Mouse (Mus musculus): Measurements from ENCODE around the gene Clpx. TPM values are rescaled to one million over a fixed set of nuclear protein-coding genes. Genes with fewer than 3 reads are reported as not detected.

The Clpx gene
- polyA plus RNA-seq, 1 experiment from 2014 or later: 49.3 TPM

DNA sequence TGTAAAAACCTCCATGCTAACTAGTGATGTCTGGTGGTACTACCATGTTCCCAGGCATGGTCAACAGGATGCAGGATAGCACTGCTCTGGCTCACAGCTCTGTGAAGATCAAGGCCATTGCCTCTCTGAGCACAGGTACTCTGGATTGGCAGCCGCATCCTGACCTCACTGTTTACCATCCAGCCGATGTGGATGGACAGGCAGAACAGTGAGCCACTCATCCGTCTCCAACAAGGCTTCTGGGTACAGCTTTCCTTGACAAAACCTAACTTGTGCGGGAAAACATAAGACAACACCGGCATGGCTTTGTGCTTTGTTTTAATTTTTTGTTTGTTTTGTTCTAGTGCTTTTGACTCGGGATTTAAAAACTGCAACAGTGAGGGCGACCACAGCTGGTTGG is 71.7 kb downstream of the Clpx start:
- H3K4me3 ChIP-seq (ENCODE audit: low read depth, low read length): no peak overlapping the region
- H3K9ac ChIP-seq (ENCODE audit: low read depth, low read length): no peak overlapping the region
- DNase-seq (ENCODE audit: low spot score): no peak
- WGBS: 88% methylated on average over 7 of the region's 7 CpGs
- no peaks in the 10 kb centered on the region for H3K27me3 ChIP-seq (replicated peaks; ENCODE audit: control insufficient read depth, insufficient read depth, low read length)
- no peaks in the 10 kb centered on the region for H3K9me3 ChIP-seq (ENCODE audit: control insufficient read depth, low read length)
- no peaks in the 10 kb centered on the region for H3K4me1 ChIP-seq (replicated peaks; ENCODE audit: control insufficient read depth, insufficient read depth, low read length)
- no peak overlapping the region for H3K27ac ChIP-seq (ENCODE audit: low read depth, low read length)
- no peak overlapping the region for H3K4me2 ChIP-seq
- H3K36me3 ChIP-seq (ENCODE audit: control insufficient read depth, insufficient read depth, low read length): no peaks in the 10 kb centered on the region
- ATAC-seq (replicated peaks; ENCODE audit: low FRiP score): no peak

DNA sequence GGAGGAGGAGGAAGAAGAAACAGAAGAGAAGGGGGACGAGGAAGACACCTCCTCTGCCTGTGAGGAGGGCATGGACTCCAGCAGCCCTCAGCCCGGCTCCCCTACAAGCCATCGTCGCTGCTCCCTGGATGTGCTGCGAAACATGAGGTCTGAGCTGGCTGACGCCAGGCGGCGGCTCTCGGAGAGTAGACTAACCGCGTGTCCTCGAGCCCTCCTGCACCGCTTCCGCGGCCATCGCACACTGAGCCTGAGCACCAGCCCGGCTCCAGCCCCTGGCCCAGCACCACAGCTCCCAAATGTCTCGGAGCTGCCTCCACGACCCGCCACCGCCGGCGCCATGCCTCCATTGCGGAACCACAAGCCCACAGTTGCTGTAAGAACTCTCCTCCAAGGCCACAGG is 77.7 kb downstream of the Clpx start:
- H3K9ac ChIP-seq (ENCODE audit: low read depth, low read length): no peak overlapping the region
- DNase-seq (ENCODE audit: low spot score) (no peak), ATAC-seq (replicated peaks; ENCODE audit: low FRiP score) (no peak)
- no peak overlapping the region for H3K4me2 ChIP-seq
- H3K27ac ChIP-seq (ENCODE audit: low read depth, low read length): no peak overlapping the region
- no peaks in the 10 kb centered on the region for H3K36me3 ChIP-seq (ENCODE audit: control insufficient read depth, insufficient read depth, low read length)
- no peak overlapping the region for H3K4me3 ChIP-seq (ENCODE audit: low read depth, low read length)
- H3K27me3 ChIP-seq (replicated peaks; ENCODE audit: control insufficient read depth, insufficient read depth, low read length): no peaks in the 10 kb centered on the region
- WGBS: 80% methylated on average over 24 of the region's 24 CpGs
- no peaks in the 10 kb centered on the region for H3K4me1 ChIP-seq (replicated peaks; ENCODE audit: control insufficient read depth, insufficient read depth, low read length)
- no peaks in the 10 kb centered on the region for H3K9me3 ChIP-seq (ENCODE audit: control insufficient read depth, low read length)

- DNase-seq (ENCODE audit: low spot score): no peak
- whole genome bisulfite sequencing: 66% methylated on average over 4 of the region's 4 CpGs
- no peak for ATAC-seq (replicated peaks; ENCODE audit: low FRiP score)
- no peak overlapping the region for H3K4me3 ChIP-seq (ENCODE audit: low read depth, low read length)
- H3K27ac ChIP-seq (ENCODE audit: low read depth, low read length): no peak overlapping the region
- no peaks in the 10 kb centered on the region for H3K27me3 ChIP-seq (replicated peaks; ENCODE audit: control insufficient read depth, insufficient read depth, low read length)
- H3K9ac ChIP-seq (ENCODE audit: low read depth, low read length): no peak overlapping the region
- H3K36me3 ChIP-seq (ENCODE audit: control insufficient read depth, insufficient read depth, low read length): no peaks in the 10 kb centered on the region
- H3K4me1 ChIP-seq (replicated peaks; ENCODE audit: control insufficient read depth, insufficient read depth, low read length): no peaks in the 10 kb centered on the region
- no peak overlapping the region for H3K4me2 ChIP-seq
- H3K9me3 ChIP-seq (ENCODE audit: control insufficient read depth, low read length): no peaks in the 10 kb centered on the region
These were observed 78.4 kb downstream of the Clpx start for GRCm38 (mm10) chr9:65372449-65372848.

- H3K4me1 ChIP-seq (replicated peaks; ENCODE audit: control insufficient read depth, insufficient read depth, low read length): no peaks in the 10 kb centered on the region
- no peak overlapping the region for H3K27ac ChIP-seq (ENCODE audit: low read depth, low read length)
- no peak overlapping the region for H3K4me3 ChIP-seq (ENCODE audit: low read depth, low read length)
- H3K9me3 ChIP-seq (ENCODE audit: control insufficient read depth, low read length): no peaks in the 10 kb centered on the region
- ATAC-seq (replicated peaks; ENCODE audit: low FRiP score): no peak
- no peaks in the 10 kb centered on the region for H3K36me3 ChIP-seq (ENCODE audit: control insufficient read depth, insufficient read depth, low read length)
- no peak overlapping the region for H3K9ac ChIP-seq (ENCODE audit: low read depth, low read length)
- H3K4me2 ChIP-seq: no peak overlapping the region
- WGBS: 80% methylated on average over 5 of the region's 5 CpGs
- H3K27me3 ChIP-seq (replicated peaks; ENCODE audit: control insufficient read depth, insufficient read depth, low read length): no peaks in the 10 kb centered on the region
- DNase-seq (ENCODE audit: low spot score): no peak
These were observed 80.6 kb downstream of the Clpx start for GRCm38 (mm10) chr9:65374468-65375162.

- WGBS: 84% methylated on average over 9 of the region's 9 CpGs
- H3K4me3 ChIP-seq (ENCODE audit: low read depth, low read length): no peak overlapping the region
- H3K4me1 ChIP-seq (replicated peaks; ENCODE audit: control insufficient read depth, insufficient read depth, low read length): no peaks in the 10 kb centered on the region
- no peaks in the 10 kb centered on the region for H3K36me3 ChIP-seq (ENCODE audit: control insufficient read depth, insufficient read depth, low read length)
- no peak for DNase-seq (ENCODE audit: low spot score)
- H3K4me2 ChIP-seq: no peak overlapping the region
- H3K27me3 ChIP-seq (replicated peaks; ENCODE audit: control insufficient read depth, insufficient read depth, low read length): no peaks in the 10 kb centered on the region
- no peak for ATAC-seq (replicated peaks; ENCODE audit: low FRiP score)
- H3K27ac ChIP-seq (ENCODE audit: low read depth, low read length): no peak overlapping the region
- no peaks in the 10 kb centered on the region for H3K9me3 ChIP-seq (ENCODE audit: control insufficient read depth, low read length)
- no peak overlapping the region for H3K9ac ChIP-seq (ENCODE audit: low read depth, low read length)
These were observed 81.3 kb downstream of the Clpx start for GRCm38 (mm10) chr9:65375163-65375934.

Other genes with a start within 250 kb of the Clpx start
- 12.0 and 15.0 TPM in 2 replicates for gene Igdcc4, start 192.8 kb upstream of the Clpx start, polyA plus RNA-seq (2014; fragmentation: Nextera tagmentation; extraction: Ambion mirVana)
- 4.8 and 5.5 TPM in 2 replicates for gene Igdcc3, start 153.1 kb upstream of the Clpx start, polyA plus RNA-seq (2014; fragmentation: Nextera tagmentation; extraction: Ambion mirVana)
- 7.3 and 7.5 TPM in 2 replicates for gene Parp16, start 98.9 kb upstream of the Clpx start, polyA plus RNA-seq (2014; fragmentation: Nextera tagmentation; extraction: Ambion mirVana)
- 0.07 and 0.12 TPM in 2 replicates for gene Cilp, start 29.1 kb upstream of the Clpx start, polyA plus RNA-seq (2014; fragmentation: Nextera tagmentation; extraction: Ambion mirVana)
- 10.5 and 10.6 TPM in 2 replicates for gene Pdcd7, start 51.8 kb downstream of the Clpx start, polyA plus RNA-seq (2014; fragmentation: Nextera tagmentation; extraction: Ambion mirVana)
- 0.19 and 0.30 TPM in 2 replicates for gene Ubap1l, start 66.8 kb downstream of the Clpx start, polyA plus RNA-seq (2014; fragmentation: Nextera tagmentation; extraction: Ambion mirVana)
- 0.43 and 0.81 TPM in 2 replicates for gene Kbtbd13, start 97.4 kb downstream of the Clpx start, polyA plus RNA-seq (2014; fragmentation: Nextera tagmentation; extraction: Ambion mirVana)
- gene Rasl12, start 104.2 kb downstream of the Clpx start, polyA plus RNA-seq (2014; fragmentation: Nextera tagmentation; extraction: Ambion mirVana): 1.4 TPM in 2 replicates
- gene Slc51b, start 128.7 kb downstream of the Clpx start, polyA plus RNA-seq (2014; fragmentation: Nextera tagmentation; extraction: Ambion mirVana): not detected in 2 replicates
- 20.2 and 20.3 TPM in 2 replicates for gene Mtfmt, start 141.5 kb downstream of the Clpx start, polyA plus RNA-seq (2014; fragmentation: Nextera tagmentation; extraction: Ambion mirVana)
- 54.7 and 64.9 TPM in 2 replicates for gene Spg21, start 166.7 kb downstream of the Clpx start, polyA plus RNA-seq (2014; fragmentation: Nextera tagmentation; extraction: Ambion mirVana)
- not detected in 2 replicates for gene Ankdd1a, start 225.9 kb downstream of the Clpx start, polyA plus RNA-seq (2014; fragmentation: Nextera tagmentation; extraction: Ambion mirVana)

Measured in liver, embryonic 11.5 days (tissue).